Comparison of ENCODE assay signal across 8 mouse cellular contexts in the genomic region with DNA sequence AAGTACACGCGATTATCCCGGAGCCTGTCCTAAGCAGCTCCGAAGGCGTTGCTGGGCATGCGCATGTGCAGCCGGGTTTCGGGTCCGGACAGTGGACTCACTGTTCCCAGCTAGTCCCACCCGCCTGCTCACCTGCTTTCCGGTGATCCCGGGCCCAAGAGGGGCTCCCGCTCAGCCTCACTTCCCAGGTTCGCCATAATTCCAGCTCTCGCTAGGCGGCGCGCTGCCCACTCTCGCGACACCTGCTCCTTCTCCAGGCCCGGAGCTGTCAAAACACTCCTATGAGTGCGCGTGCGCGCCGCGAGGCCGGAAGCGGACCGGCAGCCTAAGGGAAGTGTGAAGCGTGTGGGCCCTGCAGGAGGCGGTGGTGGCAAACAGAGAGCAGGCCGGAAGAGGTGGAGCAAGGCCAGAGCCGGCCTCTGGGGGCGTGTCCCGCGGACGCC. TPM values are rescaled to one million over a fixed set of nuclear protein-coding genes. Genes with fewer than 3 reads are reported as not detected.
DNase-seq lines count a peak whose midpoint lies in the region; ATAC-seq lines count a peak whose summit lies in the region.
"Not testable (repeated sequence)": the region's sequence is repeated elsewhere in the genome, so short reads cannot be mapped to it uniquely, and the experiment has no call there.

No protein-coding gene starts in this region.

- H3K36me3 ChIP-seq in intestine, embryonic 14.5 days (ENCODE audit: control insufficient read depth, insufficient read depth, low read length), result not testable (repeated sequence)

- peak overlapping the region; percentile 52 for H3K4me3 ChIP-seq in intestine, embryonic 14.5 days (ENCODE audit: low read depth, low read length)

- H3K4me2 ChIP-seq in intestine, embryonic 14.5 days (ENCODE audit: low read length), result peak overlapping the region; percentile 57

- ATAC-seq in intestine, embryonic 14.5 days (replicated peaks; ENCODE audit: low FRiP score, low TSS enrichment, low read depth), result peak; percentile 100

- H3K9me3 ChIP-seq in intestine, embryonic 14.5 days (ENCODE audit: control insufficient read depth, low read length), result not testable (repeated sequence)

- peak; percentile 99 for DNase-seq in adrenal gland, adult (ENCODE audit: inconsistent age in 2 of 2, low spot score in 1 of 2)
- peak; percentile 96 for DNase-seq in embryo, embryonic 10.5 days (ENCODE audit: low spot score)
- DNase-seq in gastrocnemius, postnatal 25 days, result peak; percentile 99
- DNase-seq in intestine, embryonic 14.5 days (ENCODE audit: low spot score), result peak; percentile 93
- DNase-seq in left cerebral cortex, postnatal 14 days (ENCODE audit: low spot score in 2 of 2), result peak; percentile 98 to 99
- DNase-seq in mesoderm, embryonic 11.5 days (ENCODE audit: low read depth, low spot score), result peak; percentile 100
- peak; percentile 98 to 99 for DNase-seq in right cerebral cortex, postnatal 36 days (ENCODE audit: low spot score in 2 of 2)
- peak; percentile 99 for DNase-seq in yolk sac, embryonic 10.5 days (ENCODE audit: low spot score)

- H3K27ac ChIP-seq in intestine, embryonic 14.5 days (ENCODE audit: low read depth), result peak overlapping the region; percentile 51

- H3K9ac ChIP-seq in intestine, embryonic 14.5 days (ENCODE audit: low read length), result peak overlapping the region; percentile 44

- under 1% methylated on average over 34 of the region's 38 CpGs for WGBS in intestine, embryonic 14.5 days

- intact Hi-C loops in left cerebral cortex, postnatal 14 days (cut with DNase I), result loop anchor here (10.0 kb wide), 1 partner anchor 49 kb away; a partner anchor contains a TSS

- H3K4me1 ChIP-seq in intestine, embryonic 14.5 days (replicated peaks; ENCODE audit: control insufficient read depth, insufficient read depth, low read length), result not testable (repeated sequence)

- H3K27me3 ChIP-seq in intestine, embryonic 14.5 days (replicated peaks; ENCODE audit: control insufficient read depth, insufficient read depth, low read length), result not testable (repeated sequence)

RNA-seq across cellular contexts. Expression of a gene that starts 8.5 kb away (rescaled TPM):
- under 1 TPM; 0.11 to 0.15 TPM for total RNA-seq in gastrocnemius, postnatal 25 days (2021)
- 0.41 and 0.42 TPM in 2 replicates for polyA plus RNA-seq in intestine, embryonic 14.5 days (2014; fragmentation: Nextera tagmentation; extraction: Ambion mirVana)
- under 1 TPM in 1 of 2 experiments, not detected in 1; 0.15 TPM for total RNA-seq in left cerebral cortex, postnatal 14 days (2021)

RNA-seq across cellular contexts. Expression of a gene that starts 47.1 kb away (rescaled TPM):
- 10 to 100 TPM; 17.0 to 24.5 TPM for total RNA-seq in gastrocnemius, postnatal 25 days (2021)
- 5.7 and 8.8 TPM in 2 replicates for polyA plus RNA-seq in intestine, embryonic 14.5 days (2014; fragmentation: Nextera tagmentation; extraction: Ambion mirVana)
- 10 to 100 TPM; 11.3 to 14.8 TPM for total RNA-seq in left cerebral cortex, postnatal 14 days (2021)

RNA-seq across cellular contexts. Expression of a gene that starts 47.2 kb away (rescaled TPM):
- total RNA-seq in gastrocnemius, postnatal 25 days (2021), result 10 to 100 TPM; 15.2 to 18.1 TPM
- polyA plus RNA-seq in intestine, embryonic 14.5 days (2014; fragmentation: Nextera tagmentation; extraction: Ambion mirVana), result 5.4 and 6.2 TPM in 2 replicates
- 10 to 100 TPM; 18.3 to 19.5 TPM for total RNA-seq in left cerebral cortex, postnatal 14 days (2021)

RNA-seq across cellular contexts. Expression of a gene that starts 55.8 kb away (rescaled TPM):
- total RNA-seq in gastrocnemius, postnatal 25 days (2021), result 10 to 100 TPM; 60.3 to 69.2 TPM
- polyA plus RNA-seq in intestine, embryonic 14.5 days (2014; fragmentation: Nextera tagmentation; extraction: Ambion mirVana), result 6.2 and 6.3 TPM in 2 replicates
- 10 to 100 TPM; 21.6 to 21.9 TPM for total RNA-seq in left cerebral cortex, postnatal 14 days (2021)

Comparison
In these comparisons a context has a peak if more than half of its experiments do, and no peak if none do; other contexts are left out.
1. Peak in every context shown above with its lines: DNase-seq, ATAC-seq, H3K4me3 ChIP-seq and H3K27ac ChIP-seq.